Mouse (Mus musculus) cerebellum, adult 8-10 months (tissue): Measurements from ENCODE around the gene Pyy.
A peak's percentile ranks its signal among the peaks of the same experiment; 100 is the strongest.

Source experiments
- DNase-seq: peaks from one replicate; pipeline ENCODE4 v3.0.0; 2022

The Pyy gene

DNA sequence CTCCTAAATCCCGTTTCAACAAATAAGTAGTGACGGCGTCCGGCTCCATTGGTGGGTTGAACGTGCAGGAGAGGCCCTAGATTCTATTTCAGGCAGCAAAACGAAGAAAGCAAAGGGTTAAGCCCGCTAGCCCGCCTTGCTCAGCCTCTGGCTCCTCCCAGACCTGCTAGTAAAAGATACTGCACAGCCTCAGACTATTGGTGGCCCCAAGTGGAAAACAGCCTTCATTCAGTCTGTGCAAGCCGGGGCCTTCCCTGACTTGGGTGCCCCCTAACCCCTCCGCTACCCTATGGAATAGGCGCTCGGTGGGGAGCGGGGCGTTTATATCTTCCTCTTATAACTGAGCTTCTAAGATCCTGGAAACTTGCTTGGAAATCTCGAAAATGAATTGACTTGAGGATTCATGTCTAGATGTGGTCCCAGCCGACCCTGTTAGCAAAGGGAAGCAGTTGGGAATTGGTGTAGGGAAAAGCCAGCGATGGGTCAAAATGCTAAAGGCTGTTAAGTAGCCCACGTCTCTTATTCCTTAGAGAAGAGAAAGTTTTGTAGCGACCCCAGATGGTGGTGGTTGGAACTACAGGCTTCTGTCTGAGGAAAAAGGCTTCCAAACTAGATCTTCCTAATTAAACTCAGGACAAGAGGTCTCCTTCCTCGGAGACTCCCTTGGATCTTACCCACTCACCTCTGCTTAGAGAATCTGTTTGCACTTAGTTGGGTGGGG lies 18.4 kb downstream of the Pyy start:
- peak; percentile 69 for DNase-seq

DNA sequence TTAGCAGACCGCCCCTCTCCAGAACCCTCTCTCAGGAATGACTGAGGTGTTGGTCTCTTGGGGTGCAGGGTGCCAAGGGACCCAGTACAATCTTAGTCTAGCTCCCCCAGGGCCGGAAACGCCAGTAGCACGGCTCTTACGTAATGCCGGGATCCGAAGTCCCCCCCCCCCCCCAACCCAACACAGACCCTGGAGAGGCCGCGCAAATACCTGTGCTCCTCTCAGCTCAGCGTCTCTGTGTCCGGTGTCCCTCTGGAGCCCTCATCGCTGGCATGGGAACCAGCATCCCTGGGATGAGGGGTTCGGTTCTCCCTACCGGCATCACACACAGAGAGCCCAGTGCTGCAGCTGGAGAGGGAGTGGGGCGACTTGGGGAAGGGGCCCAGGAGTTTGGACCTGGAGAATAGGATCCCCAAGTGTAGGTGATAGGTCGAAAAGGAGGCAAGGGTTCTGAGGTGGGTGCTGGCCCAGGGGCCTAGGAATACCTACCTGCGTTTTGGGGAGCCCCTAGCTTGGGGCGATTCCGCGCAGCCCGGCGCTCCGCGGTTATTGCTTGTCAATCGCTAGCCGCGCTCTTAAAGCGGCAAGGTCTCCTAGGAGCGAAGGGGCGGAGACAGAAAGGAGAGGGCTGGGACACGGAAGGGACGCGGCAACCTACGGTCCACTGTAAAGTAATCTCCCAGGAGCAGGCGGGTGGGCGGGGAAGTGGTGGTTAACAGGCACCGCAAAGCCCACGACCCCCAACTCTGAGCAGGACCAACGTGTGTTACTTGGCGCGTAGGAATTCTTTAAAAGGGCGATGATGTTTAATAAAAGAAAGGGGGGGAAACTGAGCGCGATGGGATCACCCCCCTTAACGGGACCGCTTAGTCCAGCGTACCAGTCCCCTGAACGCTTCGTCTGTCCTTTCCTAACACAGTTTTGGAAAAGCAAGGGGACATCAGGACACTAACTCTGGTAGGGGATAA lies 19.4 kb downstream of the Pyy start, which contains the start of gene Mpp2:
Gene Mpp2 (minus strand): TSS at position 585 of the 968 bp plus-strand sequence.
- DNase-seq: peak; percentile 66

- DNase-seq: peak; percentile 67
Measured at GRCm38 (mm10) chr11:102087081-102087751, 20.4 kb downstream of the Pyy start.

DNA sequence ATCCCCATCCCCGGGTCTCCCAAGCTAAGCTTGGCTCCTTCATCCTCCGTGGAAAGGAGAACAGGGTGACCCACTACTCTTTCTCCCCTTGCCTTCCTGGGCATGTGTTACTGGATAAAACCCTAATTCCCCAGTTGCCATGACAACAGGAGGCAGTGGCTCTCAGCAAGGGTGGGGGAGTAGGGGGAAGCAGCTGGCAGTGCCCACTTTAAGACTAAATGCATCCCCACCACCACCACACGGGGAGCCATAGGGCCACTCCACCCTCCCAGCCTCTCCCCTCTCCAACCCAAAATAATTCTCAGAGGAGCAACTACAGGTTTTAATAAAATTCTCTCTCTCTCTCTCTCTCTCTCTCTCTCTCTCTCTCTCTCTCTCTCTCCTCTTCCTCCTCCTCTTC lies 21.3 kb downstream of the Pyy start:
- no peak for DNase-seq

DNA sequence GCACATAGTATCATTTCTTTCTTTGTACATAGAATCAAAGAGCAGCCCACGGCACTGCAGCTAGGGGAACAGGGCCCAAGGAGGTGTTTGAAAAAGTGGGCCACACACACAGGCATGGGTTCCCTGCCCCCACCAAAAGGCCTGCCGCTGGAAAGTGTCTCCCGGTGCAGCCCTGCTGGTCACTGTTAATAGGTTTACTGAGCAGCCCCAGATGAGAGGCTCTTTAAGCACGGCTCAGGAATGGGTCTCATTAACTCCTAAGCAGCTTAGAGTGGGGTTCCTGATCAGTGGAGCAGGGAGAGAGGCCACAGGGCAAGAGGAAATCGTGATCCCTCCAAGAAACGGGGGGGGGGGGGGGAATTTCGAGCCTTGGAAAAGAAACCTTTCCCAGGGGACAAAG lies 23.5 kb downstream of the Pyy start:
- DNase-seq: no peak

GRCm38 (mm10) chr11:102083193-102083592 lies 24.4 kb downstream of the Pyy start:
- DNase-seq: no peak

DNA sequence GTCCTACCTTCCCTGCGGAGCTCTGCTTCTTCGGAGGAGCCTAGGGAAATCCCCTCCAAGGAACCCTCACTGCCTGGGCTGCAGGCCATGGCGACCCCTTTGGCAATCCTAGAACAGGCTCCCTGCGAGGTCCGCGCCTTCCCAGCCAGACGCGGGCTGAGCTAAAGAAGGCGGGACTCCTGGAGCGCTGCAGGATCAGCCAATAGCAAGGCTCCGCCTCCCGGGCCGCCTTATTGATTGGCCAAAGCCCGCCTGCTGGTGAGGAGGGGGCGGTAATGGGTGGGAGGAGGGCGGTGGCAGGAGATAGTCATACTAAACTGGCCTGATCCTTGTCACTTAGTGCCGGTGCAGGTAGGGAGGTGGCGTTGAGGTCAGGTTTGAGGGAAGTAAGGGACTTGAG lies 25.3 kb downstream of the Pyy start:
- DNase-seq: no peak

DNA sequence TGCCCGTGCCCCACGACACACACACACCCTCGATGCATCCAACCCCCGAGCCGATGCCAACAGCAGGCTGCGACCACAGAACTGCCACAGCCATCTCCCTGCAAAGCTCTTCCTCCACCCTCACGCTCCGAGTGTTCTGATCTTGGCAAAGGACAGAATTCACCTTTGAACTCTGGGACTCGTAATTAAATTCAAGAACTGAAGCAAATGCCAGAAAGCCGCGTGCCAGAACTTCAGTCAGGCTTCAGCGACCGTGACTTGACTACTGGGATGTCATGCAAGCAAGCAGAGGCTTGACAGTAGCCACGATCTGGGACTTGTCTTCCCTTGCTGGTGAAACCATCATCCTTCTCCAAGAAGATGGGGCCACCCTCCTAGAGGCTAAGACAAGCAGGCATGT lies 33.9 kb downstream of the Pyy start:
- DNase-seq: no peak

DNA sequence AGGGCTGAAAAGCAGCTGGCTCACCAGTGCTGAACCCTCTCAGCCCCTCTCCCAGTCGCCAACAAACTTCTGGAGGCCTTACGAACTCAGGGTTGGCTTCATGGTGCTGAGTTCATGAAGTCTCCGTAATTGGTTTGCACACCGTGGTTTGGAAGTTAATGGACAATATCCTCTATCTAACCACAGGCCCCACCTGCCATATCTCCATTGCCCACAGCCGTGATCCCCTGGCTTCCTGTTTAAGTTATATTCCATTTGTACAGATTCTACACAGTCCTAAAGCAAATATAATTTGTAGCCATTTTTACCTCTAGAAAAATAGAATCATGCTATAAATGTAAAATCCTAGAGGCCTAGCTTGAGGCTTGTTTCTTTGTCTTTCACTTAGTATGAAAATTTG lies 34.9 kb downstream of the Pyy start:
- DNase-seq: no peak

DNA sequence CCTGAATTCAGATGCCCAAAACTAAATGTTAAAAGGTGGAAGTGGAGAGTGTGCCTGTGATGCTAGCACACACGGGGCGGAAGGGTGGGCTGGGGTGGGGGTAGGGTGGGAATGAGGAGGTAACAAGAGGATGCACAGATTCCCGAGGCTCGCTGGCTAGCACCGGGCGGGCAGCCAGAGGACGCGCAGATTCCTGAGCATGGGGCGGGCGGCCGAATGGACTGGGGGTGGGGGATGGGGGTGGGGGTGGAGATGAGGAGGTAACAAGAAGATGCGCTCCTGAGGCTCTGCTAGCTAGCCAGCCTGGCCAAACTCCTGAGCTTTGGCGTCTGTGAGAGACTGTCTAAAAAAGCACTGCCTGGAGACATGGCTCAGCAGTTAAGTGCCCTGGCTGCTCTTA lies 37.2 kb downstream of the Pyy start:
- no peak for DNase-seq

GRCm38 (mm10) chr11:102069633-102070032 lies 38.0 kb downstream of the Pyy start:
- DNase-seq: no peak

- no peak for DNase-seq
Measured at GRCm38 (mm10) chr11:102068969-102069368, 38.7 kb downstream of the Pyy start.

DNA sequence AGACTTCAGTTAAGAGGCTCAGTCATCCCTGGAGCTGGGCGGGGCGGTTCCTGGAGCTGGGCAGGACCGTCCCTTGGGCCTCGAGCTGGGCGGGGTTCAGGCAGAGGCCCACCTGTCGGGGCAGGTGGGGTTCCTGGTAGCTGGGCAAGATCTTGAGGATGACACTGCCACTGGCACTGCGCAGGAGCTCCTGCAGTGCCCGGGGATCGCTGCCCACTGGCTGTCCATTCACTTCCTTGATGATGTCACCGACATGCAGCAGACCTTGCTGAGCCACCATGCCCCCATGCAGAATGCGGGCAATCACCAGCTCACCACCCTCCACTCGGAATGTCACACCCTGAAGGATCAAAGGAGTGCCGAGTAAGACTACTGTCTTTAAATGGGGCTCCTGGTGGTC lies 44.6 kb downstream of the Pyy start:
- no peak for DNase-seq

DNA sequence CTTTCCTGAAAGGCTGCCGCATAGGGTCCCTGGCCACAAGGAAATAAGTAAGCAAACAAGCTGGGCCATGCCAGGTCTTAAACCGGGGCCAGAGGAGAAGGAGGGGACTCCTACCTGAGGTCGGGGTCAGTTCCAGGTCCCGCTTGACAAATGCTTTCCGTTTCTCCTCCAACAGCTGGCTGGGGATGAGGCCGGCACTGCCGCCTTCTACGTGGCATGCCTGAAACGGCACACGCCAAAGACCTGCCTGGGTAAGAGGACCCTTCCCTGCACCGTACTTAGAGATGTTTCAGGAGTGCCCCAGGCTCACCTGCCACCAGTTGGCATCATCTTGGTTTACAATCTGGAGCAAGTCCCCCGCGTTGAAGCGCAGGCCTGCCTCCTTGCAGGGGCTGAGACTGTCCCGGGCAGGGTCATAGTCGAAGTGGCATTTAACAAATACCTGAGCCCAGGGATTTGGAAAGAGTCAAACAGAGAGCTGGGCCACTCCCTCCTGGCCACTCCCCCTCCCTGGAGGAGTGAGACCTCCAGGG lies 45.6 kb downstream of the Pyy start:
- DNase-seq: no peak

- peak; percentile 85 for DNase-seq
Measured at GRCm38 (mm10) chr11:102061236-102061940, 46.2 kb downstream of the Pyy start.
